Mouse (Mus musculus) heart, embryonic 12.5 days (tissue): Measurements from ENCODE around the gene Spns2. TPM values are rescaled to one million over a fixed set of nuclear protein-coding genes. Genes with fewer than 3 reads are reported as not detected.

Experiments
- ATAC-seq: fragments of 200-750 bp; cut with Nextera tagmentation; 2 replicates; pipeline ENCODE4 v1.8.0; 2017; ENCODE audit warnings: moderate TSS enrichment, moderate library complexity; ENCODE audit not compliant: insufficient number of reproducible peaks, low FRiP score
- H3K27ac ChIP-seq: fragments of 300-500 bp; sonication (generic); 2 replicates; pipeline ENCODE4 v1.5.1; 2016; ENCODE audit warnings: mild to moderate bottlenecking, moderate library complexity; ENCODE audit not compliant: poor library complexity, severe bottlenecking
- H3K27me3 ChIP-seq: fragments of 300-500 bp; sonication (generic); replicated peaks from 2 replicates; pipeline ENCODE4 v1.6.1; 2016; ENCODE audit warnings: mild to moderate bottlenecking, moderate library complexity
- H3K36me3 ChIP-seq: fragments of 300-500 bp; sonication (generic); 2 replicates; pipeline ENCODE4 v1.6.1; 2016; ENCODE audit warnings: mild to moderate bottlenecking, moderate library complexity
- H3K4me1 ChIP-seq: fragments of 300-500 bp; sonication (generic); replicated peaks from 2 replicates; pipeline ENCODE4 v1.6.1; 2016; ENCODE audit warnings: mild to moderate bottlenecking
- H3K4me2 ChIP-seq: fragments of 300-500 bp; sonication (generic); 2 replicates; pipeline ENCODE4 v1.6.1; 2016; ENCODE audit warnings: mild to moderate bottlenecking, moderate library complexity
- H3K4me3 ChIP-seq: fragments of 300-500 bp; sonication (generic); 2 replicates; pipeline ENCODE4 v1.5.1; 2016; ENCODE audit warnings: mild to moderate bottlenecking
- H3K9ac ChIP-seq: fragments of 300-500 bp; sonication (generic); 2 replicates; pipeline ENCODE4 v1.6.1; 2016; ENCODE audit warnings: mild to moderate bottlenecking, moderate library complexity
- H3K9me3 ChIP-seq: fragments of 300-500 bp; sonication (generic); replicated peaks from 2 replicates; pipeline ENCODE4 v1.6.1; 2016; ENCODE audit warnings: mild to moderate bottlenecking, moderate library complexity
- WGBS: fragments of 180-500 bp; shearing (Covaris S2); methylation state at CpG from one replicate; pipeline ENCODE4 v1.1.7; 2016; 5-methylcytosine and 5-hydroxymethylcytosine counted together
- polyA plus RNA-seq: library from polyadenylated mRNA; unstranded; fragments of >200 nt; fragmentation: Nextera tagmentation; extraction: Ambion mirVana; gene quantifications from 2 replicates; pipeline ENCODE4 v1.2.1, GENCODE M21; 2016

The Spns2 gene
- polyA plus RNA-seq, 1 experiment from 2014 or later, result 3.5 TPM

- peaks cover 32% of the 10 kb centered on the region for H3K4me1 ChIP-seq
Observed at GRCm38 (mm10) chr11:72485157-72485556, 4.5 kb downstream of the Spns2 start.

GRCm38 (mm10) chr11:72484549-72484948, 5.2 kb downstream of the Spns2 start:
- no peaks in the 10 kb centered on the region for H3K9me3 ChIP-seq
- peaks cover 32% of the 10 kb centered on the region for H3K4me1 ChIP-seq
- 36% methylated on average over 6 of the region's 6 CpGs for WGBS
- H3K9ac ChIP-seq, result no peak overlapping the region
- H3K4me2 ChIP-seq, result 0 out of 2 replicates have a peak overlapping the region, but pooled peaks have one; percentile 16
- H3K27me3 ChIP-seq, result peaks cover 34% of the 10 kb centered on the region
- no peak overlapping the region for H3K27ac ChIP-seq
- H3K4me3 ChIP-seq, result no peak overlapping the region
- no peaks in the 10 kb centered on the region for H3K36me3 ChIP-seq
- no peak for ATAC-seq

More at GRCm38 (mm10) chr11:72485157-72485556, 4.5 kb downstream of the Spns2 start:
- Histone ChIP-seq H3K9ac (no peak overlapping the region), H3K4me2 (no peak overlapping the region), H3K27me3 (peaks cover 35% of the 10 kb centered on the region), H3K4me3 (no peak overlapping the region), H3K36me3 (no peaks in the 10 kb centered on the region), H3K9me3 (no peaks in the 10 kb centered on the region), H3K27ac (no peak overlapping the region)
- ATAC-seq, result no peak
- WGBS, result 58% methylated on average over 5 of the region's 5 CpGs

- peak overlapping the region; percentile 33; the same call in 1 of the 2 replicates for H3K27ac ChIP-seq
- no peaks in the 10 kb centered on the region for H3K36me3 ChIP-seq
- 41% methylated on average over 4 of the region's 4 CpGs for WGBS
- peak; percentile 78 for ATAC-seq
- peaks cover 42% of the 10 kb centered on the region for H3K4me1 ChIP-seq
- no peak overlapping the region for H3K4me2 ChIP-seq
- no peaks in the 10 kb centered on the region for H3K9me3 ChIP-seq
- H3K27me3 ChIP-seq, result peaks cover 10% of the 10 kb centered on the region; the same call in 1 of the 2 replicates
- H3K9ac ChIP-seq, result no peak overlapping the region
- no peak overlapping the region for H3K4me3 ChIP-seq
Observed at GRCm38 (mm10) chr11:72481952-72482351, 7.8 kb downstream of the Spns2 start.

GRCm38 (mm10) chr11:72481313-72481712, 8.4 kb downstream of the Spns2 start:
- Histone ChIP-seq H3K27me3 (0 out of 2 replicates have a peak, but pooled peaks cover 5% of the 10 kb centered on the region), H3K4me1 (peaks cover 46% of the 10 kb centered on the region), H3K9ac (no peak overlapping the region), H3K9me3 (no peaks in the 10 kb centered on the region), H3K36me3 (no peaks in the 10 kb centered on the region), H3K27ac (peak overlapping the region; percentile 21), H3K4me3 (no peak overlapping the region), H3K4me2 (no peak overlapping the region)
- no peak for ATAC-seq
- WGBS, result 73% methylated on average over 5 of the region's 5 CpGs

- no peak overlapping the region for H3K9ac ChIP-seq
- no peaks in the 10 kb centered on the region for H3K27me3 ChIP-seq
- no peak overlapping the region for H3K4me3 ChIP-seq
- H3K36me3 ChIP-seq, result no peaks in the 10 kb centered on the region
- 62% methylated on average over 2 of the region's 2 CpGs for WGBS
- H3K9me3 ChIP-seq, result no peaks in the 10 kb centered on the region
- peaks cover 50% of the 10 kb centered on the region for H3K4me1 ChIP-seq
- H3K4me2 ChIP-seq, result no peak overlapping the region
- H3K27ac ChIP-seq, result no peak overlapping the region
- ATAC-seq, result no peak
Observed at GRCm38 (mm10) chr11:72479499-72479898, 10.2 kb downstream of the Spns2 start.

GRCm38 (mm10) chr11:72478228-72478627, 11.5 kb downstream of the Spns2 start:
- 57% methylated on average over 6 of the region's 6 CpGs for WGBS
- Histone ChIP-seq H3K27ac (peak overlapping the region; percentile 53), H3K4me3 (no peak overlapping the region), H3K9me3 (no peaks in the 10 kb centered on the region), H3K4me1 (peaks cover 50% of the 10 kb centered on the region), H3K36me3 (no peaks in the 10 kb centered on the region), H3K27me3 (no peaks in the 10 kb centered on the region), H3K9ac (no peak overlapping the region), H3K4me2 (no peak overlapping the region)
- ATAC-seq, result no peak

- H3K4me1 ChIP-seq, result peaks cover 47% of the 10 kb centered on the region
- no peaks in the 10 kb centered on the region for H3K36me3 ChIP-seq
- H3K9me3 ChIP-seq, result no peaks in the 10 kb centered on the region
- no peak for ATAC-seq
- H3K4me3 ChIP-seq, result no peak overlapping the region
- H3K27ac ChIP-seq, result peak overlapping the region; percentile 53; the same call in 1 of the 2 replicates
- no peak overlapping the region for H3K4me2 ChIP-seq
- WGBS, result 93% methylated on average over 1 of the region's 1 CpGs
- no peaks in the 10 kb centered on the region for H3K27me3 ChIP-seq
- H3K9ac ChIP-seq, result no peak overlapping the region
Observed at GRCm38 (mm10) chr11:72477653-72478052, 12.1 kb downstream of the Spns2 start.

GRCm38 (mm10) chr11:72477182-72477581, 12.5 kb downstream of the Spns2 start:
- H3K9ac ChIP-seq, result no peak overlapping the region
- 32% methylated on average over 5 of the region's 5 CpGs for WGBS

GRCm38 (mm10) chr11:72476074-72476625, 13.6 kb downstream of the Spns2 start:
- Histone ChIP-seq H3K9ac (no peak overlapping the region), H3K36me3 (no peaks in the 10 kb centered on the region), H3K27me3 (no peaks in the 10 kb centered on the region), H3K9me3 (no peaks in the 10 kb centered on the region), H3K27ac (no peak overlapping the region), H3K4me3 (no peak overlapping the region), H3K4me2 (peak overlapping the region; percentile 15; the same call in 1 of the 2 replicates), H3K4me1 (peaks cover 35% of the 10 kb centered on the region; the same call in 1 of the 2 replicates)
- WGBS, result 71% methylated on average over 7 of the region's 7 CpGs
- no peak for ATAC-seq

More at GRCm38 (mm10) chr11:72477182-72477581, 12.5 kb downstream of the Spns2 start:
- H3K27me3 ChIP-seq, result no peaks in the 10 kb centered on the region
- ATAC-seq, result no peak
- no peak overlapping the region for H3K4me3 ChIP-seq
- H3K27ac ChIP-seq, result no peak overlapping the region
- no peaks in the 10 kb centered on the region for H3K9me3 ChIP-seq
- H3K36me3 ChIP-seq, result no peaks in the 10 kb centered on the region
- no peak overlapping the region for H3K4me2 ChIP-seq
- peaks cover 43% of the 10 kb centered on the region for H3K4me1 ChIP-seq

- Histone ChIP-seq H3K4me1 (peaks cover 37% of the 10 kb centered on the region), H3K27ac (no peak overlapping the region), H3K27me3 (no peaks in the 10 kb centered on the region), H3K9ac (no peak overlapping the region), H3K36me3 (no peaks in the 10 kb centered on the region), H3K4me2 (no peak overlapping the region), H3K9me3 (no peaks in the 10 kb centered on the region), H3K4me3 (no peak overlapping the region)
- 57% methylated on average over 7 of the region's 7 CpGs for WGBS
- peak; percentile 49 for ATAC-seq
Observed at GRCm38 (mm10) chr11:72475408-72475807, 14.3 kb downstream of the Spns2 start.

GRCm38 (mm10) chr11:72474926-72475325, 14.8 kb downstream of the Spns2 start:
- ATAC-seq, result no peak; the same call in 1 of the 2 replicates
- Histone ChIP-seq H3K4me3 (no peak overlapping the region), H3K36me3 (no peaks in the 10 kb centered on the region), H3K4me2 (no peak overlapping the region), H3K4me1 (peaks cover 42% of the 10 kb centered on the region), H3K27me3 (no peaks in the 10 kb centered on the region), H3K27ac (no peak overlapping the region), H3K9ac (no peak overlapping the region), H3K9me3 (no peaks in the 10 kb centered on the region)
- 74% methylated on average over 3 of the region's 3 CpGs for WGBS

- Histone ChIP-seq H3K27ac (no peak overlapping the region), H3K4me1 (peaks cover 49% of the 10 kb centered on the region), H3K9ac (no peak overlapping the region), H3K4me2 (no peak overlapping the region), H3K9me3 (no peaks in the 10 kb centered on the region), H3K4me3 (no peak overlapping the region), H3K27me3 (no peaks in the 10 kb centered on the region), H3K36me3 (no peaks in the 10 kb centered on the region)
- 83% methylated on average over 4 of the region's 4 CpGs for WGBS
- ATAC-seq, result no peak
Observed at GRCm38 (mm10) chr11:72473540-72473939, 16.2 kb downstream of the Spns2 start.
